Mouse (Mus musculus) c-Kit-negative CD71-positive TER-119-positive erythroid progenitor cells, embryonic 14.5 days (primary cell): ENCODE results near the gene Tnfrsf1a.

Experiments
- DNase-seq: peaks from one replicate; pipeline ENCODE4 v3.0.0-alpha.2; 2013; ENCODE audit warnings: low read depth, low spot score

Gene Tnfrsf1a

DNA sequence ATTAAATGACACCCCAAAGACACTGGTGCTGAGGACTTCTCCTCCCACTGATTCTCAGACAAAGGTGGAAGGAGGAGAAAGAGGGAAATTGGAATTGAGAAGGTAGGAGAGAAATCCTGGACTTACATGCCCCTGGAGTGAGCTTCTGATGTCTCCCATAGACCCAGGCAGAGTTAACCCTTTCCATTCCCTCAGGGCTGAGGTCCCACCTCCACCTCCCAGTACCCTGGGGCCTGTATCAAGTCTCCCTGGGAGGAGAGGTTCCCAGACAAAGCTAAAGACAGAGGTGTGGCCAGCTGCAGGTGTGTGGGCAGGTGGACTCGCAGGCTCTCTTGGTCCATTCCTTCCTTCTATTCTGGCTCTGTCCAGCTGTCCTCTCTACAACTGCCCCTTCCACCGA lies 32.9 kb downstream of the Tnfrsf1a start:
- no peak for DNase-seq

DNA sequence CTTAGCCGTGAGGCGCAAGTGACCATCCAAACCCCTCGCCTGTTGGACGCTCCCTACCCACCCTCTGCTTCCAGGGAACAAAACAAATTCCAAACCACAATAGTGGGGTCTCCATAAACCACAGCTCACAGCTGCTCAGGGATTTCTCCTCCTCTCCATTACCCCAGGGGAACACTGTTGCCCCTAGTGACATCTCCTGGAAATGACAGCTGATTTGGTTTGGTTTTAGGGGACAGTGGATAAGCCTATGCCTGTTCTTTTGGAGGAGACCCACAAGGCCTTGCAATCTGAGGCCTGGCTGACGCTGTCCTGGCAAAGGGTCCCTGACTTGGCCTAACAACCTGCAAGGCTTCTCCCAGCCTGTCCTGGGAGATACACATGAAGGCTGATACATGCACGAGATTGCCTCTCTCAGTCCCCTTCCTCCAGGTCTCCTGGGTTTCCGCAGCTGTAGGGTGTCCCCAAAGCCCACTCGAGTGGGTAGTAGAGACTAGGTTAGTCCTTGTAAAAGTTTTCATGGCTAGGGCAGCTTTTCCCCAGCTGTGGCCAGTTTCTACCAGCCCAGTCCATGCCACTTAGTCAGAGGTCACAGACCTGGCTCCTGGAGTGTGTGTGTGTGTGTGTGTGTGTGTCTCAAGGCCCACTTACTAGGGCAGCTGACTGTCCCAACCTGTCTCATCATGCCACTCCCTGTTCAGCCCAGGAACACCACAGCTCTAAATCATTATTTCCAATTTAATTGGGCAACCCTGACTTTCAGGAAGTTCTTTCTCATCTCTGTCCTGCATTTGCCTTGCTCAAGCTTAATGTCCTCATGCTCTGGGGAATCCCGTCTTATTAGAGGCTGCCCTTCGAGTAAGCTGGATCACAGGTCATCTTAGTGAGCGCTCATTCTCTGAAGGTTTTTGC lies 36.2 kb downstream of the Tnfrsf1a start:
- no peak for DNase-seq

DNA sequence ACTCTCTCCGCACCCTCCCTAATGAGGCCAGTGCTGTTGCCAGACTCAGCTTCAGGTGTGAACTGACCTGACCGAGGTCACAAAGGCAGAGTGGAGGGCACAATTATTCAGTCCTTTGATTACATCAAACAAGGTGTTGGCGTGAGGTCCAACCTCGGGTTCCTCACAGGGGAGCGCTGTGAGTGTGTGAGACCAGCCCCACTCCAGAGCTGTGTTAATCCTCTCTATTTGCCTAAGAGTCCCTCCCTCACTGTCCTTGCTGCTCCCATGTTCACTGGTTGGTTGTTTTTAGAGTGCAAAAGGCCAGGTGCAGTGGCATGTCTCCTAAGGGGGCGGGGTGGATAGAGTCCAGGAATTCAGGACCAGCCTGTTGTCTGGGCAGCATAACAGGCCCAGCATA lies 36.9 kb downstream of the Tnfrsf1a start:
- no peak for DNase-seq

DNA sequence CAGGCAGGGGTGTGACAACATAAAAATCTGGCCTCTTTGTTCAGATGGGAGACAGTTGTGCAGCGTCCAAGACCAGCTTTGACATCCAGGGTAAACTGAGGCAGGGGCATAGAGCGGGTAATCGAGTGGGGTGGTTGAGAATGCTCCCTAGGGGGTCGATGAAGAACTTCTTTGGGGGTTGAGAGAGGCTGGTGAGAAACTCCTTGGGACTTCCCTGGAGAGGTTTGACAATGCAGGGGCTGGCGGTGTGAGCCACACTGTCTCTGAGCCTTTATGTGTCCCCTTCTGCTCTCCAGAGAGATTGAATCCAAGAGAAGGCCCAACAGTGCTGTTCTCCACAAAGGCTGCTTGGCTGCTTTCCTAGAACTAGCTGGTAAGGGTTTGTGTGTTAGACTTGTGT lies 40.7 kb downstream of the Tnfrsf1a start:
- DNase-seq, result no peak

DNA sequence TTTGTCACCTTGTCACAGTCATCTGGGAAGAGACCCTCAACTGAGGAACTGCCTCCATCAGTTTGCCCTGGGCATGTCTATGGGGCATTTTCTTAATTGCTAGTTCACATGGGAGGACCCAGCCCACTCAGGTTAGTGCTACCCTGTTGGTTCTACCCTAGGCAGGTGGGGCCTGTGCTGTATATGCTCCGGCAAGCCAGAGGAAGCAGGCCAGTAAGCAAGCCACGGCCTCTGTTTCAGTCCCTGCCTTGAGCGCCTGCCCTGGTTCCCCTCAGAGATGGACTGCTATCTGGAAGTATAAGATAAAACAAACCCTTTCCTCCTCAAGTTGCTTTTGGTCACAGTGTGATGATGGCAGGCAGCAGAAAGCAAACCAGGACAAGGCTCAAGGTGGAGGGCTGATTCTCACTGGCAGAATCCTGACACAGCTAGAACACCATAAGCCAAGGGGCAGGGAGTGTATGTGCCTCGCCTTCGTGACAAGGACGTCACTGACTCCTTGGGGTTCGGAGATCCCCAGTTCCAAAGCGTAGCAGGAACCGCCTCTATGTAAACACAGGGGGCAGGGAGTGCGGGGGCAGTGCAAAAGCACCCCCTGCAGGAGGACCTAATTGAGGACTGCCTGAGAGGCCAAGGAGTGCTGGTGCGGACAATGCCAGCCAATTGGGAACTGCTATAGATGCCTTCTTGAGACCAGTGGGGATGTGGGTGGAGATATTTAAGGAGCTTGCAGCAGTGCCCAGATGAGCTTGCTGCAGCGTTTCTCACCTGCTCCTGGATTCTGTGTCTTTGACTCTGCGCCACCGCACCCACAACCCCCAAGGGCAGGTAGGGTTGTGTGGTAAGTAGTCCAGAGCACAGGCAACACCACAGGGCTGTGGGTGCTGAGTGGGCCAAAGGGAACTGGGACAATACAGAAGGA lies 56.6 kb downstream of the Tnfrsf1a start:
- no peak for DNase-seq

DNA sequence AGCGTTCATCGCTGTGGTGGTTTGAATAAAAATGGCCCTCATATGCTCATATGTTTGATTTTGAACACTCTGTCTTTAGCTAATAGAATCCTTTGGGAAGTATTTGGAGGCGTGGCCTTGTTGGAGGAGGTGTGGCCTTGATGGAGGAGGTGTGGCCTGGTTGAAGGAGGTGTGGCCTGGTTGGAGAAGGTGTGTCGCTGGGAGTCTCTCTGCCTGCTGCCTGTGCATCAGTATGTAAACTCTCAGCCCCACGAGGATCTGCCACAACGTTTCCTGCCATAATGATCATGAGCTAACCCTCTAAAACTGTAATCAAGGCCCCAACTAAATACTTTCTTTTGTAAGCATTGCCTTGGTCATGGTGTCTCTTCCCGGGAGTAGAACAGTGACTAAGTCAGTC lies 58.1 kb downstream of the Tnfrsf1a start:
- no peak for DNase-seq

DNA sequence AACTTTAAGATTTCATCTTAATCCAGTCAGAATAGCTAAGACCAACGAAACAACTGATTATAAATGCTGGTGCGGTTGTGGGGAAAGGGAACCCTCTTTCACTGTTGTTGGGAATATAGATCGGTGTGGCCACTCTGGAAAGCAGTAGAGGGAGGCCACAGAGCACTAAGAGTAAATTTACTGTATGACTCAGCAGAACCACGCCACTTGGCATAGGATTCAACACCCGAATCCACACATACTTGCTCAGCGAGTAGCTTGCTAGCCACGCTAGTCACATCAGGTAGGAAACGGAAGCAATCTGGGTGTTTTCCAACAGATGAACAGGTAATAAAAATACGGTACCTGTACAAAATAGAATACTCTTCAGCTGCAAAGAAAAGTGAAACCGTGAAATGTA lies 58.5 kb downstream of the Tnfrsf1a start:
- no peak for DNase-seq

DNA sequence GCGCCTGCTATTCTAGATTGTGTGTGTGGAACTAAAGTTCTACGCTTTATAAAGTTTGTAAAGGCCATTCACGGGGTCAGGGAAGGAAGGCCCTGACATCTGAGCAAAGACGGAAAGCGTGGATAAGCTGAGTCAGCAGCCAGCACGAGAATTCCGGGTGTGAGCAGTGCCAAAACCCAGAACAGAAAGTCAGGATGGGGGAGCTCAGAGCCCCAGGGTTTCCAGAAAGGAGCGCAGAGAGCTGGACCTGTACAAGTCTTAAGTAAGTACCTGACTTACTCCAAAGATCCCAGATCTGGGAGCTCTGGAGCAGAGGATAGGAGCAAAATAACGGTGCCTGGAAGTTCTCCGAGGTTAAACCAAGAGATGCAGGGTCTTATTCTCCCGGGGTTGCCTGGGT lies 61.4 kb downstream of the Tnfrsf1a start:
- no peak for DNase-seq

DNA sequence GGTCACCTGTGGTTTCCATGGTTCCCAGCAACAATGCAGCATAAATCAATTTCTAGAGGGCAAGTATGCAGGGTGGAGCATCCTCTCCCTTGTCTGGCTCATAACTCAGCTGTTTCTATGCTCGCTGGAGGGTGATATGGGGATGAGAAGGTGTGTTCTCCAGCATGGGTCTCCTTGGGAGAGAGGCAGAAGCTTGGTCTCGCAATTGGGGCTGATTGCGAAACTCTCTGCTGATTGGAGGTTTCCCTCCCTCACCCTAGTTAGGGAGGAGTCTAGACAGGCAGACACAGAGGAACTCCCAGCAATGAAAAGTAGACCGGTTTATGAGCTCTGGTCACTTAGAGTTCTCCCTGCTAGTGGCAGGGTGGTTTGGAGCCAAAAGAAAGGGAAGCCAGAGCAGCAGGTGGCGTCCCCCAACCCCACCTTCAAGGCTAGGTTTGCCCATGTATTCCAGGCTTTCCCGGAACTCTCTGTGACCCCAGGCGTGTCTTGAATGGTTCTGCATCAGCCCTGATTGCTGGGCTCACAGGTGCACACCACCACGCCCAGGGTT lies 61.9 kb downstream of the Tnfrsf1a start:
- DNase-seq, result no peak

DNA sequence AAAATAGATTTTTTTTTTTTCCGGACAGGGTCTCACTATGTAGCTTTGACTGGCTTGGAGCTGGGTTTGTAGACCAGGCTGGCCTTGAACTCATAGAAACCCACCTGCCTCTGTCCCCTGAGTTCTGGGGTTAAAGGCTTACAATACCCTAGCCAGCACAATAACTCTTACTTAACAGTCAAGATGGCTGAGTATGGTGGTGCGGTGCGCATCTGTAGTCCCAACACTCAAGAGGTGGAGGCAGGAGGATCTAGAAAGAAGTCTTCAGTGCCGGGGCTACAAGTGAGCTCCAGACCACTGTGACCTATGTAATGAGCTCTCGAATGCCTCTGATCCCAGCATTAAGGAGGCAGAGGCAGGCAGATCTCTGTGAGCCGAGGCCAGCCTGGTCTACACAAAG lies 62.5 kb downstream of the Tnfrsf1a start:
- DNase-seq, result no peak
